Mouse (Mus musculus): ENCODE measurements at regions not wholly inside any gene's neighbourhood (a gene's known extent, or its start where the extent isn't known, plus 50 kb on each side); places are given as distances from the start of the nearest gene placed in this dataset.

- TF ChIP-seq CTCF (IDR thresholded peaks at IDR 0.05), result no peak
- no peak for TF ChIP-seq POLR2A (IDR thresholded peaks at IDR 0.05; ENCODE audit: insufficient read depth, low read depth, low read length)
- TF ChIP-seq EP300 (IDR thresholded peaks at IDR 0.05; ENCODE audit: insufficient read depth, low read depth, low read length), result no peak
Observed at GRCm38 (mm10) chr7:115217255-115217654, 473.8 kb downstream of the Insc start.
